Mouse (Mus musculus) heart, postnatal 36 days (tissue): ENCODE data around the gene Slc7a4. TPM values are rescaled to one million over a fixed set of nuclear protein-coding genes. Genes with fewer than 3 reads are reported as not detected.
"Not testable (repeated sequence)": the region's sequence is repeated elsewhere in the genome, so short reads cannot be mapped to it uniquely, and the experiment has no call there.

Experiments
- DNase-seq, 2 experiments: peaks; one replicate each; pipeline ENCODE4 v3.0.0; 2021 to 2022
- intact Hi-C: fragments of 180-260 bp; cut with DNase I; formaldehyde crosslinking; loops from one replicate; pipeline ENCODE4 v1.15.1; 2025
- total RNA-seq, 2 experiments: library from RNA; stranded (reverse); gene quantifications; 2 replicates each; pipeline ENCODE4 v1.2.3; 2021

Gene Slc7a4
- total RNA-seq, 2 experiments from 2014 or later = 1.6 to 1.7 TPM

- intact Hi-C loops = no loop called here
- DNase-seq = no peak
Measured at GRCm38 (mm10) chr16:17564221-17564620, 18.8 kb downstream of the Slc7a4 start.

DNA sequence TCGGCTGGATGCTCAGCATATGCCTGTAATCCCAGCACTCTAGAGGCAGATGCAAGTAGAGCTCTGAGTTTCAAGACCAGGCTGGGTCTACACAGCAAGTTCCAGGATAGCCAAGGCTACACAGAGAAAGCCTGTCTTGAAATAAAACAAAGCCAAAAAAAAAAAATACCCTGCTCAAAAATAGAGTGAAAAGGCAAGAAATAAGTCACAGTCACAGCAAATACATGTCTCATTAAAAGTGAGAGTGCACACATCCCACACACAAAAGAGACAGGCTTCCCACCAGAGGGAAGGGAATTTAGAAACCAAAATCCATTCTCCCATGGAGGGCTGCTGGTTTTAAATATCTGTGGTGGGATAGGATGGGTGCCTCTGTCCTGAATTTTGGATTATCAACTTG lies 19.4 kb downstream of the Slc7a4 start:
- intact Hi-C loops = no loop called here
- no peak for DNase-seq

GRCm38 (mm10) chr16:17561751-17562208 lies 21.2 kb downstream of the Slc7a4 start, which contains the start of gene P2rx6:
TSS of gene P2rx6 (plus strand) at chr16:17561885.
- intact Hi-C loops = no loop called here

DNA sequence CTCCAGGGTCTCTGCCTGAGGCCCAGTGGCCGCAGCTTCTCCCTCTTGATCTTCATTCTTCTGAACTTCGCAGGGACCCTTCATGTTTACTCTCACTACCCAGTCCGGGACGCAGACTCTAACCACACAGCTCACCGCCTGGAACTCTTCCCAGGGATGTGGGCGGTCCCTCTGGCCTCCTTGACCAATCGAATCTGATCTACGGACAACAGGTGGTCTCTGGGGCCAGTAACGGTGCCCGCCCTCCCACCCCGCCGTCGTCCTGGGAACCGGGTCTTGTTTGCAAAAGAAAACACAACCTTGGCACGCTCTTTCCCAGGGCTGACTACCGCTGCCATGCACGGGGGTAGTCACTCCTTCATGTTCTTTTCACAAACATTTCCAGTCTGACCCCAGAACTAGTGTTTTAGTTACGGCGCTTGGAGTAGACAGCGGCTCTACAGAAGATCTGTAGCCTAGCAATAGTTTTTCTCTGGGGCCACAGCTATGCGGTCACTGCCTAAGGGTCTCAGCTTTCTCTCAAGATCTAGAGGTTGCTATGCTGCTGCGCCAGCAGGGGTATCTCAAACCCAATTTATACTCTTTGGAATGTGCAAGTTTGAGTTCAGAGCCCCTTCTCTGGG lies 21.8 kb downstream of the Slc7a4 start, which contains the start of gene Lrrc74b:
Gene Lrrc74b, minus strand, starts transcription at position 120 of the 623 bp plus-strand sequence.
- DNase-seq = peak; percentile 54 to 63
- intact Hi-C loops = no loop called here

More at GRCm38 (mm10) chr16:17561751-17562208, 21.2 kb downstream of the Slc7a4 start, which contains the start of gene P2rx6:
- DNase-seq = peak; percentile 33 to 56

- DNase-seq = no peak
- intact Hi-C loops = loop anchor here (2.0 to 10.0 kb wide), 3 partner anchors 57 to 253 kb away; no protein-coding TSS in a partner anchor
Measured at GRCm38 (mm10) chr16:17559396-17560027, 23.5 kb downstream of the Slc7a4 start.

- DNase-seq = no peak
- intact Hi-C loops = loop anchor here (2.0 to 10.0 kb wide), 3 partner anchors 58 to 253 kb away; no protein-coding TSS in a partner anchor
Measured at GRCm38 (mm10) chr16:17558811-17559210, 24.2 kb downstream of the Slc7a4 start.

- DNase-seq = peak; percentile 73 to 75
- intact Hi-C loops = loop anchor here (2.0 to 10.0 kb wide), 3 partner anchors 59 to 254 kb away; no protein-coding TSS in a partner anchor
Measured at GRCm38 (mm10) chr16:17557947-17558480, 25.0 kb downstream of the Slc7a4 start.

GRCm38 (mm10) chr16:17556907-17557306 lies 26.1 kb downstream of the Slc7a4 start:
- DNase-seq = no peak
- intact Hi-C loops = loop anchor here (5.0 to 10.0 kb wide), 2 partner anchors 168 to 255 kb away; no protein-coding TSS in a partner anchor

GRCm38 (mm10) chr16:17556180-17556579 lies 26.8 kb downstream of the Slc7a4 start:
- DNase-seq = no peak
- intact Hi-C loops = loop anchor here (5.0 to 10.0 kb wide), 2 partner anchors 169 to 256 kb away; no protein-coding TSS in a partner anchor

GRCm38 (mm10) chr16:17554702-17555101 lies 28.3 kb downstream of the Slc7a4 start:
- intact Hi-C loops = loop anchor here (5.0 to 10.0 kb wide), 2 partner anchors 170 to 258 kb away; no protein-coding TSS in a partner anchor
- DNase-seq = not testable (repeated sequence)

- no peak for DNase-seq
- intact Hi-C loops = loop anchor here (10.0 kb wide), 1 partner anchor 171 kb away; no protein-coding TSS in a partner anchor
Measured at GRCm38 (mm10) chr16:17553910-17554685, 28.9 kb downstream of the Slc7a4 start.

- no peak for DNase-seq
- intact Hi-C loops = loop anchor here (10.0 kb wide), 1 partner anchor 172 kb away; no protein-coding TSS in a partner anchor
Measured at GRCm38 (mm10) chr16:17552837-17553236, 30.2 kb downstream of the Slc7a4 start.

DNA sequence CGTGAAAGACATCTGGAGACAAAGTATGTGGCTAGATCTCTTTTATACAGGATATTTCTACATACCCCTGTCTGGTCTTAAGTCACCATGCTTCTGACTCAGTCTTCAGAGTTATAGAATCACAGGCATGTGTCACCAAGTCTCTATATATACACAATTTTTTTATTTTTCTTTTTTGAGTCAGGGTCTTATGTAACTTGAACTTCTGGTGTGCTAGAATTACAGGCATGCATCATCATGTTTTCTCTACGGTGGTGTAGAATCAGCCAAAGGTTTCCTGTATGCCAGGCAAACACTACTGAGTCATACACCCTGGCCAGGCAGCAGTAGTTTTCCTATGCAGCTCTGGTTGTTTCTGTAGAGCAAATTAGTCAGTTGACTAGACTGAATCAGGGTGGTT lies 40.4 kb downstream of the Slc7a4 start:
- no peak for DNase-seq
- intact Hi-C loops = no loop called here

- no peak for DNase-seq
- intact Hi-C loops = no loop called here
Measured at GRCm38 (mm10) chr16:17536584-17536983, 46.4 kb downstream of the Slc7a4 start.

- intact Hi-C loops = no loop called here
- no peak for DNase-seq
Measured at GRCm38 (mm10) chr16:17532676-17533329, 50.2 kb downstream of the Slc7a4 start.

GRCm38 (mm10) chr16:17532271-17532670 lies 50.7 kb downstream of the Slc7a4 start:
- intact Hi-C loops = no loop called here
- no peak for DNase-seq

GRCm38 (mm10) chr16:17530640-17531288 lies 52.2 kb downstream of the Slc7a4 start, which contains the start of gene Thap7:
TSS of gene Thap7 (minus strand) at chr16:17531136.
- peak; percentile 97 to 98 for DNase-seq
- intact Hi-C loops = loop anchor here (2.0 kb wide), 2 partner anchors 22 to 126 kb away; partner anchors contain the start of genes Lztr1 and Snap29

DNA sequence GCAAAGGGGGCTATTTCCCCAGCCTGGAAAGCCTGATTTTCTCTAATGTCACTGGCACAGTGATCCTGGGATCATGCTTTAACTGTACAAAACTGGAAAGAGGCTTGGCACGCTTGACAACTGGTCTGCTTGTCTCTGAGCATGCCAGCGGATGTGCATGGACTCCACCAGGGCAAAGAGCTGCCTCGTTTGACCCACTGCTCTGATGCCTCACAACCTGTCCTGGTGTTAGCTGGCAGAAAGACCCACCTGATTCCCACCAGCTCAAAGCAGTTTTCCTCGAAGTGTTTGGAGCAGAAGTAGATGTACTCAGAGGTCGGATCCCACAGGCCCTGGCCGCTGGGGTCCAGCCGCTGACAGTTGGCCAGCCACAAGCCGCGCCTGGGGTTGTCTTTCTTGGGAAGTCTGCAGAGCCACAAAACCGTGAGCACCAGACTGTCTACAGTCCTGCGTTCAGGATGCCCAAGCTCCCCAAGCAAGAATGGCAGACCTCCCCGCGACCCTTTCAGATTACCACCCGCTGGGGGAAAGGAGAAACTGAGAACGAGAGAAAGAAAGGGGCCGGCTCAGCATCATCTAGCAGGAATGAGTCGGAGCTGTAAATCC lies 52.9 kb downstream of the Slc7a4 start:
- intact Hi-C loops = loop anchor here (2.0 kb wide), 2 partner anchors 21 to 125 kb away; partner anchors contain the start of genes Lztr1 and Snap29
- no peak for DNase-seq
